Mouse (Mus musculus): Measurements from ENCODE around the gene Cfdp1. TPM values are rescaled to one million over a fixed set of nuclear protein-coding genes. Genes with fewer than 3 reads are reported as not detected.

Cfdp1 gene
- polyA plus RNA-seq (2015; fragmentation: Illumina TruSeq; extraction: RNeasy Lipid Tissue Mini Kit (QIAGEN cat#74804); ENCODE audit: low read depth, low replicate concordance) = 146 TPM

GRCm38 (mm10) chr8:111853861-111854501, at the start of gene Cfdp1:
Gene Cfdp1 (minus strand): TSS chr8:111854291.

GRCm38 (mm10) chr8:111876355-111876948, 22.4 kb upstream of the Cfdp1 start, which contains the start of gene Tmem170:
Gene Tmem170 (minus strand): TSS chr8:111876750.

GRCm38 (mm10) chr8:111743792-111744696, 110.0 kb downstream of the Cfdp1 start, which contains the start of gene Bcar1:
Gene Bcar1 (minus strand): TSS chr8:111743809.

Other genes with a start within 250 kb of the Cfdp1 start
- gene Ldhd, start 223.9 kb downstream of the Cfdp1 start, polyA plus RNA-seq (2015; fragmentation: Illumina TruSeq; extraction: RNeasy Lipid Tissue Mini Kit (QIAGEN cat#74804); ENCODE audit: low read depth, low replicate concordance) = 16.4 TPM
- gene Zfp1, start 210.9 kb downstream of the Cfdp1 start, polyA plus RNA-seq (2015; fragmentation: Illumina TruSeq; extraction: RNeasy Lipid Tissue Mini Kit (QIAGEN cat#74804); ENCODE audit: low read depth, low replicate concordance) = 22.3 TPM
- gene Ctrb1, start 163.3 kb downstream of the Cfdp1 start, polyA plus RNA-seq (2015; fragmentation: Illumina TruSeq; extraction: RNeasy Lipid Tissue Mini Kit (QIAGEN cat#74804); ENCODE audit: low read depth, low replicate concordance) = not detected
- gene Bcar1, start 110.5 kb downstream of the Cfdp1 start, polyA plus RNA-seq (2015; fragmentation: Illumina TruSeq; extraction: RNeasy Lipid Tissue Mini Kit (QIAGEN cat#74804); ENCODE audit: low read depth, low replicate concordance) = 35.4 TPM
- 3.3 TPM for gene Tmem170, start 22.5 kb upstream of the Cfdp1 start, polyA plus RNA-seq (2015; fragmentation: Illumina TruSeq; extraction: RNeasy Lipid Tissue Mini Kit (QIAGEN cat#74804); ENCODE audit: low read depth, low replicate concordance)
- 1.6 TPM for gene Chst5, start 56.2 kb upstream of the Cfdp1 start, polyA plus RNA-seq (2015; fragmentation: Illumina TruSeq; extraction: RNeasy Lipid Tissue Mini Kit (QIAGEN cat#74804); ENCODE audit: low read depth, low replicate concordance)
- gene Tmem231, start 79.6 kb upstream of the Cfdp1 start, polyA plus RNA-seq (2015; fragmentation: Illumina TruSeq; extraction: RNeasy Lipid Tissue Mini Kit (QIAGEN cat#74804); ENCODE audit: low read depth, low replicate concordance) = 10.3 TPM
- gene Gabarapl2, start 86.4 kb upstream of the Cfdp1 start, polyA plus RNA-seq (2015; fragmentation: Illumina TruSeq; extraction: RNeasy Lipid Tissue Mini Kit (QIAGEN cat#74804); ENCODE audit: low read depth, low replicate concordance) = 428 TPM
- 7.0 TPM for gene Adat1, start 138.0 kb upstream of the Cfdp1 start, polyA plus RNA-seq (2015; fragmentation: Illumina TruSeq; extraction: RNeasy Lipid Tissue Mini Kit (QIAGEN cat#74804); ENCODE audit: low read depth, low replicate concordance)
- gene Kars, start 157.0 kb upstream of the Cfdp1 start, polyA plus RNA-seq (2015; fragmentation: Illumina TruSeq; extraction: RNeasy Lipid Tissue Mini Kit (QIAGEN cat#74804); ENCODE audit: low read depth, low replicate concordance) = 76.7 TPM
- gene Terf2ip, start 157.1 kb upstream of the Cfdp1 start, polyA plus RNA-seq (2015; fragmentation: Illumina TruSeq; extraction: RNeasy Lipid Tissue Mini Kit (QIAGEN cat#74804); ENCODE audit: low read depth, low replicate concordance) = 35.9 TPM
- gene Gm6793, start 160.7 kb upstream of the Cfdp1 start, polyA plus RNA-seq (2015; fragmentation: Illumina TruSeq; extraction: RNeasy Lipid Tissue Mini Kit (QIAGEN cat#74804); ENCODE audit: low read depth, low replicate concordance) = not detected

All from brain, adult 10 weeks (tissue).